Mouse (Mus musculus) stomach, postnatal 0 days (tissue): ENCODE measurements around the gene Fgf2. TPM values are rescaled to one million over a fixed set of nuclear protein-coding genes. Genes with fewer than 3 reads are reported as not detected.

Source experiments
- ATAC-seq: fragments of 200-750 bp; cut with Nextera tagmentation; 2 replicates; pipeline ENCODE4 v1.8.0; 2017; ENCODE audit not compliant: low FRiP score, low TSS enrichment
- DNase-seq: peaks from one replicate; pipeline ENCODE4 v3.0.0-alpha.2; 2016; ENCODE audit warnings: low spot score
- H3K27ac ChIP-seq: fragments of 300-500 bp; sonication (generic); replicated peaks from 2 replicates; pipeline ENCODE4 v1.5.1; 2014; ENCODE audit warnings: mild to moderate bottlenecking, control low read depth
- H3K27me3 ChIP-seq: fragments of 300-500 bp; sonication (generic); 2 replicates; pipeline ENCODE4 v1.6.1; 2014; ENCODE audit warnings: low read length; ENCODE audit not compliant: control insufficient read depth, insufficient read depth
- H3K36me3 ChIP-seq: fragments of 300-500 bp; sonication (generic); 2 replicates; pipeline ENCODE4 v1.6.1; 2014; ENCODE audit warnings: low read length, mixed read lengths; ENCODE audit not compliant: control insufficient read depth, insufficient read depth
- H3K4me1 ChIP-seq: fragments of 300-500 bp; sonication (generic); replicated peaks from 2 replicates; pipeline ENCODE4 v1.6.1; 2014; ENCODE audit warnings: antibody characterized with exemption; ENCODE audit not compliant: control insufficient read depth, insufficient read depth
- H3K4me2 ChIP-seq: fragments of 300-500 bp; sonication (generic); replicated peaks from 2 replicates; pipeline ENCODE4 v1.6.1; 2014; ENCODE audit warnings: low read depth, mild to moderate bottlenecking, control low read depth, moderate library complexity
- H3K4me3 ChIP-seq: fragments of 300-500 bp; sonication (generic); 2 replicates; pipeline ENCODE4 v1.5.1; 2014; ENCODE audit warnings: low read depth, low read length, control low read depth
- H3K9ac ChIP-seq: fragments of 300-500 bp; sonication (generic); 2 replicates; pipeline ENCODE4 v1.6.1; 2014; ENCODE audit warnings: mild to moderate bottlenecking, low read length, control low read depth, mixed read lengths
- H3K9me3 ChIP-seq: fragments of 300-500 bp; sonication (generic); 2 replicates; pipeline ENCODE4 v1.6.1; 2016; ENCODE audit warnings: low read length; ENCODE audit not compliant: control insufficient read depth
- CTCF ChIP-seq: IDR thresholded peaks from 2 replicates; pipeline ENCODE4 v1.5.1; 2016; ENCODE audit warnings: antibody characterized with exemption, low read depth, mild to moderate bottlenecking, moderate library complexity
- EP300 ChIP-seq: optimal IDR thresholded peaks from 2 replicates; pipeline ENCODE3; 2016; ENCODE audit warnings: antibody characterized with exemption
- WGBS: fragments of 180-500 bp; shearing (Covaris S2); extraction: QIAGEN DNeasy Blood & Tissue Kit; methylation state at CpG from one replicate; pipeline ENCODE4 v1.1.7; 2014; 5-methylcytosine and 5-hydroxymethylcytosine counted together
- polyA plus RNA-seq: library from polyadenylated mRNA; unstranded; fragments of >200 nt; fragmentation: Nextera tagmentation; extraction: Ambion mirVana; gene quantifications from 2 replicates; pipeline ENCODE4 v1.2.1, GENCODE M21; 2015

The Fgf2 gene
- 1.1 and 1.2 TPM in 2 replicates for polyA plus RNA-seq

- Histone ChIP-seq H3K9ac (peak within 1 kb of the TSS; percentile 80), H3K27ac (peak within 1 kb of the TSS; percentile 53)
- no peak for TF ChIP-seq CTCF
- TF ChIP-seq EP300 = no peak
Observed at GRCm38 (mm10) chr3:37348221-37349165, at the start of gene Fgf2. Fgf2 (plus strand) TSS chr3:37348346.

GRCm38 (mm10) chr3:37299470-37299869, 48.7 kb upstream of the Fgf2 start:
- Histone ChIP-seq H3K9me3 (no peaks in the 10 kb centered on the region), H3K27me3 (no peaks in the 10 kb centered on the region), H3K27ac (no peak overlapping the region), H3K4me2 (no peak overlapping the region), H3K4me3 (no peak overlapping the region), H3K4me1 (no peaks in the 10 kb centered on the region), H3K9ac (no peak overlapping the region), H3K36me3 (no peaks in the 10 kb centered on the region)
- WGBS = 71% methylated on average over 3 of the region's 3 CpGs
- ATAC-seq (no peak), DNase-seq (no peak)
- TF ChIP-seq EP300 (no peak), CTCF (no peak)

More at GRCm38 (mm10) chr3:37348221-37349165, at the start of gene Fgf2:
- H3K4me1 ChIP-seq = peaks cover 3% of the 10 kb centered on the region; the same call in 1 of the 2 replicates
- no peaks in the 10 kb centered on the region for H3K36me3 ChIP-seq
- H3K4me3 ChIP-seq = peak within 1 kb of the TSS; percentile 74
- ATAC-seq (peak; percentile 61), DNase-seq (peak; percentile 41)
- H3K4me2 ChIP-seq = peak within 1 kb of the TSS; percentile 84
- no peaks in the 10 kb centered on the region for H3K9me3 ChIP-seq
- H3K27me3 ChIP-seq = no peaks in the 10 kb centered on the region
- 1% methylated on average over 41 of the region's 75 CpGs for WGBS

GRCm38 (mm10) chr3:37302685-37303084, 45.5 kb upstream of the Fgf2 start:
- DNase-seq (peak; percentile 48), ATAC-seq (peak; percentile 40; the same call in 1 of the 2 replicates)
- 31% methylated on average over 12 of the region's 12 CpGs for WGBS

DNA sequence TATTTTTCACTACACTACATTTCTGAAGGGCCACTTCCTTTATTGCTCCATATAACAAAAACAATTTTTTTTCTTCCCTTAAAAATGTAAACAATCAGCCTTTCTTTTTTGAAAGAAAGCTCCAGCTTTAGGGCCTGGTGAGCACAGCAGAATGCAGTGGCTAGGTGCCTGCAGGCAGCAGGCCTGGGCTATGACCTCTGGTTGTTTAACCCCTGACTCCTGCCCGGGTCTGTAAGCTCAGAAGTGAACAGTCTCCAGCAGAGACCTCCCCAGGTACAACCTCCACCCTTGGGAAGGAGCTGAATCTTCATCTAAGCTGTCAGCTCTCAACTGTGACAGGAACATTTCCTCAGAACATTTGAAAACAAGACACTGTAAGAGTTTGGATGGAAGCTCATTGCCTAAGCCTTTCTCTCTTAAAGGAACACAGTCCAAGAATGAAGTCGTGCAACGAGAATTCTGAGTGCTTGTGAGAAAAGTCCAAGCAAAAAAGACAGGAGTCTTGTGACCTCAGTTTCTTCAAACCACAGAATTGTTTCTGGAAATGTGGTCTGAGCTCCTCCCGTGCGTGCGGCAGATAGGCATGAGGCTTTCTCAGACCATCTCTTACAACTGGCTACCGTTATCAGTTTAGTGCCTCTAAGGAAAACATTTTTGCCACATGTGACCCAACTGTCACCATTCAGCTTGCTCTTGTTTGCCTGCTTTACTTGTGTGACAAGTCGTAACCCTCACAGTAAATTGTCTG, 44.6 kb upstream of the Fgf2 start:
- H3K4me1 ChIP-seq = no peaks in the 10 kb centered on the region

More at GRCm38 (mm10) chr3:37302685-37303084, 45.5 kb upstream of the Fgf2 start:
- no peaks in the 10 kb centered on the region for H3K36me3 ChIP-seq
- no peak for TF ChIP-seq EP300
- TF ChIP-seq CTCF = peak; percentile 83
- H3K4me1 ChIP-seq = no peaks in the 10 kb centered on the region
- no peak overlapping the region for H3K4me3 ChIP-seq
- no peaks in the 10 kb centered on the region for H3K27me3 ChIP-seq
- no peak overlapping the region for H3K27ac ChIP-seq
- H3K9me3 ChIP-seq = no peaks in the 10 kb centered on the region
- no peak overlapping the region for H3K9ac ChIP-seq
- no peak overlapping the region for H3K4me2 ChIP-seq

GRCm38 (mm10) chr3:37311897-37312369, 36.2 kb upstream of the Fgf2 start:
- ATAC-seq = no peak; the same call in none of the 2 replicates

More for the DNA sequence above, 44.6 kb upstream of the Fgf2 start:
- no peaks in the 10 kb centered on the region for H3K27me3 ChIP-seq
- no peaks in the 10 kb centered on the region for H3K9me3 ChIP-seq
- H3K36me3 ChIP-seq = no peaks in the 10 kb centered on the region
- H3K4me2 ChIP-seq = no peak overlapping the region
- no peak for TF ChIP-seq CTCF
- no peak for TF ChIP-seq EP300
- 56% methylated on average over 8 of the region's 8 CpGs for WGBS
- H3K9ac ChIP-seq = no peak overlapping the region
- no peak for ATAC-seq
- no peak overlapping the region for H3K27ac ChIP-seq
- no peak overlapping the region for H3K4me3 ChIP-seq
- no peak for DNase-seq

More at GRCm38 (mm10) chr3:37311897-37312369, 36.2 kb upstream of the Fgf2 start:
- Histone ChIP-seq H3K36me3 (no peaks in the 10 kb centered on the region), H3K4me2 (peak overlapping the region; percentile 77), H3K4me1 (no peaks in the 10 kb centered on the region), H3K9ac (peak overlapping the region; percentile 88), H3K27ac (no peak overlapping the region), H3K4me3 (peak overlapping the region; percentile 86), H3K9me3 (no peaks in the 10 kb centered on the region), H3K27me3 (no peaks in the 10 kb centered on the region)
- 4% methylated on average over 10 of the region's 10 CpGs for WGBS
- no peak for TF ChIP-seq EP300
- no peak for TF ChIP-seq CTCF
- DNase-seq = no peak
